Mouse (Mus musculus) olfactory bulb, adult 2 months (tissue): Measurements from ENCODE around the gene Mta1. TPM values are rescaled to one million over a fixed set of nuclear protein-coding genes. Genes with fewer than 3 reads are reported as not detected.

ENCODE experiments used
- H3K27ac ChIP-seq: fragments of 200-500 bp; 2 replicates; pipeline ENCODE4 v1.5.1; 2012; ENCODE audit warnings: low read depth, low read length; ENCODE audit not compliant: insufficient read depth
- H3K4me1 ChIP-seq: fragments of 200-500 bp; 2 replicates; pipeline ENCODE4 v1.6.1; 2012; ENCODE audit warnings: low read length; ENCODE audit not compliant: control insufficient read depth, insufficient read depth
- H3K4me3 ChIP-seq: fragments of 200-500 bp; 2 replicates; pipeline ENCODE4 v1.5.1; 2012; ENCODE audit warnings: mild to moderate bottlenecking, low read depth, low read length, moderate library complexity; ENCODE audit not compliant: insufficient read depth
- CTCF ChIP-seq: fragments of 200-500 bp; IDR thresholded peaks from 2 replicates; pipeline ENCODE4 v1.5.1; 2012; ENCODE audit warnings: low read depth, mild to moderate bottlenecking, low read length, moderate library complexity; ENCODE audit not compliant: insufficient read depth
- POLR2A ChIP-seq: fragments of 200-500 bp; IDR thresholded peaks from 2 replicates; pipeline ENCODE4 v1.6.1; 2012; ENCODE audit warnings: mild to moderate bottlenecking, low read depth, low read length, moderate library complexity; ENCODE audit not compliant: insufficient read depth
- WGBS: fragments of 180-500 bp; shearing (Covaris S2); methylation state at CpG from one replicate; pipeline ENCODE4 v1.1.7; 2018; 5-methylcytosine and 5-hydroxymethylcytosine counted together
- polyA plus RNA-seq: library from polyadenylated mRNA; stranded (reverse); fragments of >200 nt; gene quantifications from 2 replicates; pipeline ENCODE4 v1.2.4, GENCODE M21; 2012; ENCODE audit warnings: low replicate concordance; ENCODE audit not compliant: missing spikeins, insufficient read depth, insufficient read length

Mta1 gene
- polyA plus RNA-seq: not detected in 2 replicates

- Histone ChIP-seq H3K4me1 (peaks cover 46% of the 10 kb centered on the region), H3K27ac (peak within 1 kb of the TSS; percentile 52), H3K4me3 (peak within 1 kb of the TSS; percentile 84)
- WGBS: 3% methylated on average over 38 of the region's 53 CpGs
- TF ChIP-seq POLR2A (peak; percentile 15; the same call in 1 of the 2 replicates), CTCF (no peak)
Observed at GRCm38 (mm10) chr12:113097749-113098281, at the start of gene Mta1. Gene Mta1, plus strand, starts transcription at chr12:113098278.

GRCm38 (mm10) chr12:113049836-113050235, 48.2 kb upstream of the Mta1 start:
- H3K4me1 ChIP-seq: peaks cover 4% of the 10 kb centered on the region; the same call in 1 of the 2 replicates

GRCm38 (mm10) chr12:113050671-113051070, 47.4 kb upstream of the Mta1 start:
- WGBS: 88% methylated on average over 12 of the region's 12 CpGs
- no peak for TF ChIP-seq POLR2A
- TF ChIP-seq CTCF: no peak
- H3K4me1 ChIP-seq: 0 out of 2 replicates have a peak, but pooled peaks cover 4% of the 10 kb centered on the region
- H3K4me3 ChIP-seq: no peak overlapping the region
- H3K27ac ChIP-seq: no peak overlapping the region

More at GRCm38 (mm10) chr12:113049836-113050235, 48.2 kb upstream of the Mta1 start:
- no peak for TF ChIP-seq CTCF
- TF ChIP-seq POLR2A: no peak
- H3K4me3 ChIP-seq: no peak overlapping the region
- 90% methylated on average over 9 of the region's 9 CpGs for WGBS
- H3K27ac ChIP-seq: no peak overlapping the region

DNA sequence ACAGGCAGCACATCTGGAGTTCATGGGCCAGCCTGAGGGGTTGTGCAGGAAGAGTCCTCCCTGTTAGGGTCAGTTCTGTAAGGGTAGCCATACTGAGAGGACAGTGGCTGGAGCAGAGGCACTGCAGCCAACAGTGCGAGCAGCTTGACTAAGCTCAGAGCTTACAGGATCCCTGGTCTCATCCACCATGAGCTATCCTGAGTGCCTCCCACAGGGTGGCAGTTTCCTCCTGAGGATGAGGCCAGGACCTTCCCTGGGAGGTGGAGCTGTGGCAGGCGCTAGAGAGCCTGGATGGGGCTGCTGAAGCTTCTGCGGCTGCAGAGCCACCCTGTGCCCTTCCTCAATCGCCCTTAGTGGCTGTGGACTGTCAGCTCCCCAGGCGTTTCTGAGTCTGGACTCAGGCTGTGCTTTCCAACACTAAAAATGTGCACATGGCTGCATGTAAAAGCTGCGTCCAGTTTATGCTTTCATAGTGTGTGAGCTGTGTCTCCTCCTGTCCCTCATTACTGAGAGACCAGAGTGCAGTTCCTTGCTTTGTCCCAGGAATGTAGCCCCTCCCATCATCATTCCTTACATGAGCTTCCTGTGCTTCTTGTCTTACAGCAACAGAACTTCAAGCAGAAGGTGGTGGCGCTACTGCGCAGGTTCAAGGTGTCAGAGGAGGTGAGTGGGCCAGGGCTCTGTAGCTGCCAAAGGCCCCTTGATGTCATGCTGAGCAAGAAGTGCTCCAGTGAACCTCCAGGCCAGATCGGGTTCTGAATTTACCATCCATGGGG, 46.3 kb upstream of the Mta1 start:
- Histone ChIP-seq H3K4me3 (no peak overlapping the region), H3K4me1 (0 out of 2 replicates have a peak, but pooled peaks cover 4% of the 10 kb centered on the region), H3K27ac (no peak overlapping the region)
- TF ChIP-seq CTCF (no peak), POLR2A (no peak)
- WGBS: 70% methylated on average over 9 of the region's 9 CpGs

- Histone ChIP-seq H3K27ac (no peak overlapping the region), H3K4me1 (no peaks in the 10 kb centered on the region), H3K4me3 (no peak overlapping the region)
- no peak for TF ChIP-seq CTCF
- no peak for TF ChIP-seq POLR2A
- WGBS: 89% methylated on average over 8 of the region's 8 CpGs
Observed at GRCm38 (mm10) chr12:113056089-113056488, 42.0 kb upstream of the Mta1 start.

DNA sequence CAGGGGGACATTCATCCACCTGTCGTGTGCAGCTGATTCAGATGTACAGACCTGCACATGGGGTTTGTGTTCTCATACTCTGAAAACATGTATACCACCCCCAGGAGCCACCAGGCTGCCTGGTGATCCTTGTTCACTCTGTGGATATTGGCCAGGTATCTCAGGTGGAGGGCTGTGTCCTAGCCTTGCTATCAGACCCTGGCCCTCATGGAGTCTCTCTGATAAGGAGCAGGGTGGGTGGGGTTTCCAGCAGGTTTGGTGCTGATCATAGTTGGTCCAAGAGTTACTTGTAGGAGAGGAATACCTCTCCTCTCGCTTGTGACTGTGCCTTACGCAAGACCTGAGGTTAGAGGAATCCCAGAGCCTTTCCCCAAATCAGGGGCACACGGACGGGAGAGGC, 37.9 kb upstream of the Mta1 start:
- H3K4me1 ChIP-seq: no peaks in the 10 kb centered on the region
- H3K27ac ChIP-seq: no peak overlapping the region
- H3K4me3 ChIP-seq: no peak overlapping the region
- 92% methylated on average over 5 of the region's 5 CpGs for WGBS
- TF ChIP-seq CTCF: no peak
- no peak for TF ChIP-seq POLR2A

DNA sequence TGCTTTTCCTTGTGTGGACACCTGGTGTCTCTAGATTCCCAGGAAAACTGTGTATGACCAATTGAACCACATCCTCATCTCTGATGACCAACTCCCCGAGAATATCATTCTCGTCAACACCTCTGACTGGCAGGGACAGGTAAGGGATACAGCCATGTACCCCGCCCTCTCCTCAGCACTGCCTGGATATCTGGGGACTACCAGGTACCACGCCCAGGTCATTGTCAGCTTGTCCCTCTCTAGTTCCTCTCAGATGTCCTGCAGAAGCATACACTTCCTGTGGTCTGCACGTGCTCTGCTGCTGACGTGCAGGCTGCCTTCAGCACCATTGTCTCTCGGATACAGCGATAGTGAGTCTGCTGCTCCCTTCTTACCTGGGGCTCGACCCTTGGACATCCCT, 36.5 kb upstream of the Mta1 start:
- 90% methylated on average over 9 of the region's 9 CpGs for WGBS
- Histone ChIP-seq H3K27ac (no peak overlapping the region), H3K4me1 (no peaks in the 10 kb centered on the region), H3K4me3 (no peak overlapping the region)
- no peak for TF ChIP-seq POLR2A
- TF ChIP-seq CTCF: no peak

GRCm38 (mm10) chr12:113062201-113062600, 35.9 kb upstream of the Mta1 start:
- no peak for TF ChIP-seq CTCF
- no peak for TF ChIP-seq POLR2A
- no peaks in the 10 kb centered on the region for H3K4me1 ChIP-seq
- WGBS: 65% methylated on average over 10 of the region's 10 CpGs
- H3K27ac ChIP-seq: no peak overlapping the region
- H3K4me3 ChIP-seq: no peak overlapping the region

DNA sequence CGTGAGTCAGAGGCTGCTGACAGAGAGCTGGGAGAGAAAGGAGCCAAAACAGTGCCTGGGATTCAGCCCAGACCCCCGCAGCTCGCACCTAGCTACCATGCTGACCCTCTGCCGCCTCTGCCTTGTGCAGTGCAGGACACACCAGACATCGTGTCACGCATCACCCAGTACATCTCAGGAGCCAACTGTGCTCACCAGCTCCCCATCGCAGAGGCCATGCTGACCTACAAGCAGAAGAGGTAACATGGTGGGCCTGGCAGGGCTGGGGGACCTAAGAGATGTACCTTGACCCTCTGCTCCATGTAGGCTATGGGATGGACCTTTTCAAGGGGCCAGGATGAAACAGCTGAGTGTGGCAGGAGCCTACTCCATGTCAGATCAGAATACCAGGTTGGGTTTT, 34.4 kb upstream of the Mta1 start:
- WGBS: 95% methylated on average over 7 of the region's 7 CpGs
- TF ChIP-seq CTCF (no peak), POLR2A (no peak)
- Histone ChIP-seq H3K4me1 (no peaks in the 10 kb centered on the region), H3K27ac (no peak overlapping the region), H3K4me3 (no peak overlapping the region)
